Mouse (Mus musculus) G1E (cell line): Measurements from ENCODE around the gene Rbm47. TPM values are rescaled to one million over a fixed set of nuclear protein-coding genes. Genes with fewer than 3 reads are reported as not detected.

Source experiments
- ATAC-seq: 2 replicates; pipeline ENCODE4 v1.8.0; 2016; ENCODE audit warnings: mild to moderate bottlenecking; ENCODE audit not compliant: insufficient number of reproducible peaks, poor library complexity, low FRiP score, severe bottlenecking; ENCODE audit errors: extremely low read depth
- DNase-seq: peaks from one replicate; pipeline ENCODE4 v3.0.0; 2012; ENCODE audit warnings: low spot score
- H3K27me3 ChIP-seq: 2 replicates; pipeline ENCODE4 v1.6.1; 2012; ENCODE audit warnings: mild to moderate bottlenecking, low read length, inconsistent platforms; ENCODE audit not compliant: insufficient read depth
- H3K36me3 ChIP-seq: replicated peaks from 2 replicates; pipeline ENCODE3; 2012; ENCODE audit warnings: mild to moderate bottlenecking, inconsistent platforms
- H3K4me1 ChIP-seq: 2 replicates; pipeline ENCODE4 v1.6.1; 2012; ENCODE audit warnings: low read depth, low read length, inconsistent platforms, mixed read lengths; ENCODE audit not compliant: insufficient read depth
- H3K4me3 ChIP-seq: 2 replicates; pipeline ENCODE4 v1.5.1; 2012; ENCODE audit warnings: low read depth, mild to moderate bottlenecking, inconsistent platforms, low read length, moderate library complexity, mixed read lengths
- H3K9me3 ChIP-seq: replicated peaks from 2 replicates; pipeline ENCODE4 v1.6.1; 2012; ENCODE audit warnings: inconsistent platforms
- CTCF ChIP-seq: IDR thresholded peaks from 2 replicates; pipeline ENCODE4 v1.5.1; 2012; ENCODE audit warnings: low read depth, low read length, inconsistent platforms, mixed read lengths
- GATA1 ChIP-seq: IDR thresholded peaks from 2 replicates; pipeline ENCODE4 v1.6.1; 2012; ENCODE audit warnings: borderline replicate concordance, low read length, inconsistent platforms, mixed read lengths
- GATA2 ChIP-seq: IDR thresholded peaks from 2 replicates; pipeline ENCODE4 v1.6.1; 2012; ENCODE audit warnings: low read depth, low read length, inconsistent platforms, borderline replicate concordance
- POLR2AphosphoS5 ChIP-seq: IDR thresholded peaks from 2 replicates; pipeline ENCODE4 v1.6.1; 2012; ENCODE audit warnings: low read depth, low read length, inconsistent platforms; ENCODE audit not compliant: insufficient replicate concordance
- TAL1 ChIP-seq: conservative IDR thresholded peaks from 2 replicates; pipeline ENCODE4 v1.6.1; 2012; ENCODE audit warnings: low read depth, low read length, inconsistent platforms, mixed read lengths
- polyA plus RNA-seq: library from polyadenylated mRNA; stranded (reverse); fragments of >175 nt; gene quantifications from 2 replicates; pipeline ENCODE4 v1.2.3, GENCODE M21; 2012
- total RNA-seq, 2 experiments: library from RNA; stranded (forward) in 1 of 2; stranded (reverse) in 1 of 2; fragments of 200-1000 nt in 1 of 2; fragments of >200 nt in 1 of 2; fragmentation: Nextera tagmentation in 1 of 2; gene quantifications; 2 replicates each; pipeline ENCODE4 v1.2.3; 2014 to 2017

The Rbm47 gene
- total and polyA plus RNA-seq, 3 experiments, result 0.05 TPM; not detected in 2

GRCm38 (mm10) chr5:66100322-66100721, 72.6 kb downstream of the Rbm47 start:
- Histone ChIP-seq H3K4me3 (no peak overlapping the region), H3K36me3 (no peaks in the 10 kb centered on the region), H3K4me1 (no peaks in the 10 kb centered on the region), H3K27me3 (no peaks in the 10 kb centered on the region), H3K9me3 (peaks cover 17% of the 10 kb centered on the region)
- TF ChIP-seq POLR2AphosphoS5, result no peak
- TF ChIP-seq GATA1, result no peak
- TF ChIP-seq TAL1, result no peak
- TF ChIP-seq GATA2, result no peak
- no peak for ATAC-seq
- DNase-seq, result no peak

DNA sequence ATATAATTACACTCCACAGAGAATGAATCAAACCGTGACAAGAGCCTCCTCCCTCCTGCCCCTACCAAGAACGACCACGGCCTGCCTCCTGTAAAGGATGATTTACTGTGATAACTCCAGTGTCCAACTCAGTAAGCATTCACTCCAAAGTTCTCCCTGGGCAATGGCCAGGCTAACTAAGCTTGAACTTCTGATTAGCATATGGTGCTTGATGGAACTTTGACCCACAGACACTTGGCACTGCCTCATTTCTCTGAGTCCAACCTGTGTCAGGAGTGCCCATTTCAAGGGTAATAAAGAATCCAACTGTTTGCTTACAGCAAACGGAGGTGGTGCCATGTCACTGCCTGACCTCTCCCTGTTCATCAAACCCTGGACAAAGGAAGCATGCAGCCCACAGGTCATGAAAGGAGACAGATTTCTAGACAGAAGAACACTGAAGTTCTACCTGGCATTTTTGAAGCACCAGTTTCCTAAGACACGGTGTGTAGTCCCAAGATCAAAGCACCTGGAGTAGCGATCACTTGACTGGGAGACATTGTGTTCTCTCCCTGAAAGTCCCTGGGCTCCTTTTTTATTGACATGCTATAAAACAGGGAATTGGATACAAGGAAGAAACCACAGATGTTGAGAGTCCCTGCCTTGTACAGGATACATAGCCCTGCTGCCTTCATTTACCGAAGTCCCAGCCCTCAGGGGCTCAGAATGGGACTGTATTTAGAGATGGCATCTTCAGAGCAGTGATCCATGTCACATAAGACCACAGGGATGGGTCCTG, 74.6 kb downstream of the Rbm47 start:
- H3K27me3 ChIP-seq, result no peaks in the 10 kb centered on the region

GRCm38 (mm10) chr5:66096081-66096480, 76.8 kb downstream of the Rbm47 start:
- Histone ChIP-seq H3K4me3 (no peak overlapping the region), H3K9me3 (peaks cover 14% of the 10 kb centered on the region), H3K27me3 (no peaks in the 10 kb centered on the region), H3K4me1 (no peaks in the 10 kb centered on the region), H3K36me3 (no peaks in the 10 kb centered on the region)
- DNase-seq (no peak), ATAC-seq (no peak)
- TF ChIP-seq GATA1 (no peak), TAL1 (no peak), GATA2 (no peak), POLR2AphosphoS5 (no peak), CTCF (no peak)

More for the DNA sequence above, 74.6 kb downstream of the Rbm47 start:
- no peaks in the 10 kb centered on the region for H3K4me1 ChIP-seq
- DNase-seq, result no peak
- ATAC-seq, result no peak
- TF ChIP-seq CTCF, result no peak
- no peak for TF ChIP-seq TAL1
- no peak for TF ChIP-seq GATA1
- TF ChIP-seq POLR2AphosphoS5, result no peak
- TF ChIP-seq GATA2, result no peak
- peaks cover 14% of the 10 kb centered on the region for H3K9me3 ChIP-seq
- no peaks in the 10 kb centered on the region for H3K36me3 ChIP-seq
- no peak overlapping the region for H3K4me3 ChIP-seq

DNA sequence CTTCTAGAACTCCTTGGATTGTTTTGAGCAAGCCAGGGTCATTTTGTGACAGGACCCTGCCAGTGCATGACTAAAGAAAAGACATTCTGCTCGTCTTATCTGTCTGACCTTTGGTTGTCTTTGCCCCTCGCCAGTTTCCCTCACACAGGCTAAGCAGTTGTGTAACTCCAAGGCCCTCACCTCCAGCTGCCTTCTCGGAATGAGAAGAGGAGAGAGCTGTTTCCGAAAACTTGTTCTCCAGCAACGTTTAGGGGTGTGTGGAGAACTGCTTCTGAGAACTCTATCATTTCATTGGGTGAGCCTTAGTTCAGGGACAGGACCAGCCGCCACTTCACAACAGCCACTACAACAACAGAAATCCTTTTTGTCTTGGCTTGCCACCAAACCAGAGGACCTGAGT, 77.8 kb downstream of the Rbm47 start:
- ATAC-seq (no peak), DNase-seq (no peak)
- Histone ChIP-seq H3K9me3 (peaks cover 14% of the 10 kb centered on the region), H3K27me3 (no peaks in the 10 kb centered on the region), H3K36me3 (no peaks in the 10 kb centered on the region), H3K4me3 (no peak overlapping the region), H3K4me1 (no peaks in the 10 kb centered on the region)
- no peak for TF ChIP-seq GATA2
- no peak for TF ChIP-seq CTCF
- TF ChIP-seq GATA1, result no peak
- no peak for TF ChIP-seq TAL1
- no peak for TF ChIP-seq POLR2AphosphoS5

DNA sequence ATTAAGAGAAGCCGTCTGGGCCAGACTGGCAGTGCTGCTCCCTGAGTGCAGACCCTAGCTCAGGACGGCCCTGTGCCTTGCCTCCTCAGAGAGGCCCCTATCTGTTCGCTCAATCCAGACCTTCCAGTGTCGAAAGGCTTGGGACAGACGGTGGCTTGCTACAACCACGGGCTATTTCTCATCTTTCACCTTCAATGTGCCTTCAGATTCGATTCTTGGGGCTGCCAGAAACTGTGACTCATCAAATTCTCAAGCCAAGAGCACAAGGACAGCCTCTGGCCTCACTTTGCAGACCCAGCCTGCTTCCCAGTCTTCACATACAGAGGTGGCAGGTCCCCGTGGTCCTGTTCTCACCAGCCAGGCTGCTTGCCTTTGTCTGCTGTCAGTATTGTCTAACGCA, 82.9 kb downstream of the Rbm47 start:
- TF ChIP-seq CTCF, result no peak
- TF ChIP-seq GATA2, result no peak
- no peak for TF ChIP-seq TAL1
- no peak for TF ChIP-seq GATA1
- TF ChIP-seq POLR2AphosphoS5, result no peak
- no peaks in the 10 kb centered on the region for H3K27me3 ChIP-seq
- H3K36me3 ChIP-seq, result no peaks in the 10 kb centered on the region
- DNase-seq (no peak), ATAC-seq (no peak)
- H3K9me3 ChIP-seq, result peaks cover 3% of the 10 kb centered on the region; the same call in 1 of the 2 replicates
- no peaks in the 10 kb centered on the region for H3K4me1 ChIP-seq
- no peak overlapping the region for H3K4me3 ChIP-seq

GRCm38 (mm10) chr5:66089600-66089999, 83.3 kb downstream of the Rbm47 start:
- TF ChIP-seq CTCF (no peak), GATA2 (no peak), TAL1 (no peak), GATA1 (no peak), POLR2AphosphoS5 (no peak)
- H3K4me1 ChIP-seq, result no peaks in the 10 kb centered on the region
- ATAC-seq, result no peak

GRCm38 (mm10) chr5:66088902-66089295, 84.0 kb downstream of the Rbm47 start:
- no peaks in the 10 kb centered on the region for H3K27me3 ChIP-seq
- ATAC-seq (no peak), DNase-seq (no peak)
- H3K4me3 ChIP-seq, result no peak overlapping the region
- H3K4me1 ChIP-seq, result no peaks in the 10 kb centered on the region
- no peak for TF ChIP-seq GATA1
- no peak for TF ChIP-seq CTCF
- TF ChIP-seq POLR2AphosphoS5, result no peak
- TF ChIP-seq TAL1, result no peak
- TF ChIP-seq GATA2, result no peak
- peaks cover 2% of the 10 kb centered on the region; the same call in 1 of the 2 replicates for H3K9me3 ChIP-seq
- H3K36me3 ChIP-seq, result no peaks in the 10 kb centered on the region

More at GRCm38 (mm10) chr5:66089600-66089999, 83.3 kb downstream of the Rbm47 start:
- H3K4me3 ChIP-seq, result no peak overlapping the region
- no peaks in the 10 kb centered on the region for H3K27me3 ChIP-seq
- H3K9me3 ChIP-seq, result peaks cover 3% of the 10 kb centered on the region; the same call in 1 of the 2 replicates
- DNase-seq, result no peak
- H3K36me3 ChIP-seq, result no peaks in the 10 kb centered on the region
